Mouse (Mus musculus): ENCODE measurements around the gene Cbarp. TPM values are rescaled to one million over a fixed set of nuclear protein-coding genes. Genes with fewer than 3 reads are reported as not detected.
"Not testable (repeated sequence)": the region's sequence is repeated elsewhere in the genome, so short reads cannot be mapped to it uniquely, and the experiment has no call there.

The Cbarp gene
- total RNA-seq, 2 experiments from 2014 or later: 2.4 to 3.1 TPM

DNA sequence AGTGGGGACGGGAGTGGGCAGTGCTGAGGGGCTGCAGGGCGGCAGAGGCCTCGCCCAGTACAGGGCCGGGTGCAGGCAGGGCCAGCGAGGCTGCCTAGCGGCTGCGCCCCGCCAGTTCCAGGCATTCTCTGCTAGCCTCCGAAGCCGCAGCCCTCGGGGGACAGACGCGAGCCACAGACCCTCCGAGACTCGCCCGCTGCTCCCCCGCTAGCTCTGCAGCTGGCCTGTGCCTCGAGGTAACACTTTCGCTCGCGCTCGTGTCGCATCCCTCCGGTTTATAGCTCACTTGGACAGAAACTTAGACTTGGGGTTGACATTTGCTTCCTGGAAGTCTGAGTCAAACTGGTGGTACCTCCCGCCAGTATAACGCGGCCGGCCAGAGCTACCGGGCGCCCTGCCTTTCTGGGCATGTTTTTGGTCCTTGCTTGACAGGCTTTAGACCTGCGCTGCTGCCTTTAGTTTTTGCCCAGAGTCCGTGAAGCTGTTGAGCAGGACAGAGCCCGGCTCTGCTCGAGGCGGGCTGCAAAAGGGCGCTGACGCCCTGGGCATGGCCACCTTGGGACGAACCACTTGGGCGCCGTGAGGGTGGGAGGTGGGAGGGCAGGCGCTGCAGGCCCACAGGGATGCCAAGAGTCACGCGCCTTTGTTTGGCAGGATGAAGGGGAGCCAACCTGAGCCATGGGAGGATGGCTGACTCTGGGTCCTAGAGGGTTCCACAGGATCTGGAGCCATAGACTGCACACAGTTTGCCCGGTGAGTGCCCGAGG, 31.3 kb upstream of the Cbarp start:
- DNase-seq (ENCODE audit: low spot score): no peak

DNA sequence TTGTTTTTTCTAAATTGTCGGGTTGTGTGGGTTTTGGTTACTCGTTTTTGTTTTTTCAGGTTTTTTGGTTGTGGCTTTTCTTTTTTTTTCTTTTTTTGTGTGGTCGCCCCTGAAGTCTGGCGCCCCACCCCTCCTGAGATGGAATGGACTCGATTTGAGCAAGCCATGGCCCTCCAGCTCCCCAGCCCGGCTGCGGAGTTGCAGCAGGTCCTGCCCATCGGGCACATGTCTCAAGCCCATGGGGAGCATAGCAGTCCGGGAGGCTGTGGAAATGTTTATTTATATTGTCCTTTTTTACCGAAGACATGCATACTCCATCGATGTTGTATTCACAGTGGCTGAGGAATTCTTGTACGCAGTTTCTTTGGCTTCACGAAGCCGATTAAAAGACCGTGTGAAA, 30.6 kb upstream of the Cbarp start:
- intact Hi-C loops (cut with DNase I): loop anchor here (10.0 kb wide), 1 partner anchor 204 kb away; no protein-coding TSS in a partner anchor
- DNase-seq (ENCODE audit: low spot score): no peak

More for the DNA sequence above, 31.3 kb upstream of the Cbarp start:
- intact Hi-C loops (cut with DNase I): loop anchor here (10.0 kb wide), 1 partner anchor 203 kb away; no protein-coding TSS in a partner anchor

DNA sequence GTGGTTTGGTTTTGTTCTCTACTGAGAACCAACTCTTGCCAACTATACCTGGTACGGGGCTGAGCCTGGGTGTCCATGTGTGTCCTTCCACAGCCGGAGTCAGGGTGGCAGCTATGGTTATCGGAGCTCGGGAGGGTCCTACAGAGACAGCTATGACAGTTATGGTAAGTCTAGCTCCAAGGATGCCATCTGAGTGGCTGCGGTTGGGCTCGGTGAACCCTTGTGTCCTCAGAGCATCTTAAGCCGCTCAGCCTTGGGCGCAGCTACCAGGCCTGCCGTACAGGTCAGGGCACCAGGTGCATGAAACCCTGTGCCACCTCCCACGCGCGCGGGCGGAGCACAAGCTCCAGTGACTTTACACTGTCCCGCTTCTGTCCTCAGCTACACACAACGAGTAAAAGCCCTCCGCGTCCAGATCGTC, 30.0 kb upstream of the Cbarp start:
- intact Hi-C loops (cut with DNase I): loop anchor here (10.0 kb wide), 1 partner anchor 204 kb away; no protein-coding TSS in a partner anchor
- no peak for DNase-seq (ENCODE audit: low spot score)

DNA sequence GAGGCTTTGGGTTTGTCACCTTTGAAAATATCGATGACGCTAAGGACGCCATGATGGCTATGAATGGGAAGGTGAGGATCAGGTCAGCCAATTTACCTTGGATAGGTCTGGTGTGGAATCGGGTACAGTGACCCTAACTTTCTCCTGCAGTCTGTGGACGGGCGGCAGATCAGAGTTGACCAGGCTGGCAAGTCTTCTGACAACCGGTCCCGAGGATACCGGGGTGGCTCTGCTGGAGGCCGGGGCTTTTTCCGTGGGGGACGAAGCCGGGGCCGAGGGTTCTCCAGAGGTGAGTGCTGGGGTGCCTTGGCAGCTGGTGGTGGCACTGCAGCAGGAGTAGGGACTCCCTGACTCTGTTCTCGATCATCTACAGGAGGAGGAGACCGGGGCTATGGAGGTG, 29.4 kb upstream of the Cbarp start:
- no peak for DNase-seq (ENCODE audit: low spot score)
- intact Hi-C loops (cut with DNase I): loop anchor here (10.0 kb wide), 1 partner anchor 205 kb away; no protein-coding TSS in a partner anchor

DNA sequence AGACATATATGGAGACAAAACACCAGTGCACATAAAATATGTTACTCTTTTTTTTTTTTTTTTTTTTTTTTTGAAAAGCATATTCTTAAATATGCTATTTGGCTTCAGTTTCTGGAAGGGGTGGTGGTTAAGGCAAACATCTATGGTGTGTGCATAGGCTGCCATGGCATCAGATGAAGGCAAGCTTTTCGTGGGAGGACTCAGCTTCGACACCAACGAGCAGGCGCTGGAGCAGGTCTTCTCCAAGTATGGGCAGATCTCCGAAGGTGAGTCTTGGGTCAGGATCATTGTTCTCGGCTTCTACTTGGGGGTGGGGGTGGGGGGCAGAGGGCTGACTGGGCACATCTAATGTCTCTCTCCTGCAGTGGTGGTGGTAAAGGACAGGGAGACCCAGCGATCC, 29.0 kb upstream of the Cbarp start:
- intact Hi-C loops (cut with DNase I): loop anchor here (10.0 kb wide), 1 partner anchor 205 kb away; no protein-coding TSS in a partner anchor
- DNase-seq (ENCODE audit: low spot score): no peak

DNA sequence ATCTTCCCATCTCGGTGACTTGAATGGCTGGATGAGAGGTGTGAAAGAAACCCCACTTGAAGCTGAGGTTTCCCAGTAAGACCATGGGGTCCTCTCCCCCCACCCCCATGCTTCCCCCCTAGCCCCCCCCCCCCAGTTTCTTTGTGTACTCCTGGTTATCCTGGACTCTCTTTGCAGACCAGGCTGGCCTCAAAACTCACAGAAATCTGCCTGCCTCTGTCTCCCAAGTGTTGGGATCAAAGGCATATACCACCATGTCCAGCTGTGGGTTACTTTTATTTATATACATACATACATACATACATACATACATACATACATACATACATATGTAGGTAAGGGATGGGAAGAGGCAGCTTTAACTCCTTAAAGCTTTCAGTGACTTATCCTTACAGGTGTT, 28.4 kb upstream of the Cbarp start:
- intact Hi-C loops (cut with DNase I): no loop called here

DNA sequence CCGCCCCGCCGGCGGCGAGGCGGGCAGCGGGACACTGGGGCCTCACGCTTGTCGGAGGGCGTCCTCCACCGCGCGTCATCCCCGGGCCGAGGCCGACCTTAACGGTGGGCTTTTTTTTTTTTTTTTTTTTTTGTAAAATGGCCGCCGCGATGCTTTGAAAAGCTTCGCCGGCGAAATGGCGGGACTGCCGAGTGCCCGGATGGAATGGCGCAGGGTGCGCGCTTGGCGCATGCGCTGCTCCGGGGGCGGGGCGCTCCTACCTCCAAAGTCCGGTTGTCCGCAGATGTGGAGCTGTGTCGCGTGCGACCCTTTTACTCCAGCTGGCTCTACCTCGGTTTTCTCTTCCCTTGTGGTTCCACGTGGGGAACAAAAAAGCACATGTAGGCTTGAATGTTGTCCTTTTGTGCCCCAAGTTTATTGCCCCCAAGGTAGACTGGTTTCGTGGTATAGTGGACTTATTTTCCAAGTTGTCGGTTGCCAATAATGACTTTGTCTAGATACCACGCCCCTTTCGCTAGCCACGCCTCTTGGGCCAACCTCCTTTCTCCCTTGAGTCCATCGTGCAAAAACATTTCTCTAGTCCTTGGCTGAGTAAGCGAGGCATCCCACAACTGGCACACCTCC, 27.5 kb upstream of the Cbarp start:
- intact Hi-C loops (cut with DNase I): no loop called here
- DNase-seq (ENCODE audit: low spot score): peak; percentile 87

More for the DNA sequence above, 28.4 kb upstream of the Cbarp start:
- DNase-seq (ENCODE audit: low spot score): no peak

DNA sequence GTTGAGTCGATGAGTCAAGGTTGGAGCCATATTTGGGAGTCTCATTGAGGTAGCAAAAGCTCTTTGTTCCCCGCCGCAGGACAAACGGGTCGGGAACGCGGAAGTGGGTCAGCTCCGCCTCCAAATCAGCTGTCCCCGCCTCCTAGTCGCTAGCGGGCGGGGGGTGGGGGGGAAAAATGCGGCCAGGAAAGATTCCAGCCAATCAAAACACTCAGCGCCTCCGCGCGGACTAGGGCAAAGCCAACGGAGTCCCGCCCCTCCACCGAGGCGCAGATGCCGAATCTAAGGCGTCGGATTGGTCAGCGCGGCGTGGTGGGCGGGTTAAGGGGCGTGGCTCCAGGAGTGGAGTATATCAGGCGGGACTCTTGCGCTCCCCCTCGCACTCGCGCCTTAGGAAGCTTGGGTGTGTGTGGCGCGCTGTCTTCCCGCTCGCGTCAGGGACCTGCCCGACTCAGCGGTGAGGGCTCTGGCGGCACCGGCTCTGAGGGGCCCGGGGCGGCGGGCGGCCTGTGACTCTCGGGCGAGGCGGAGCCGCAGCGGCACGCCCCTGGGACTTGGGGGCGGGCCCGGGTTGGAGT, 26.9 kb upstream of the Cbarp start:
- intact Hi-C loops (cut with DNase I): no loop called here
- peak; percentile 97 for DNase-seq (ENCODE audit: low spot score)

DNA sequence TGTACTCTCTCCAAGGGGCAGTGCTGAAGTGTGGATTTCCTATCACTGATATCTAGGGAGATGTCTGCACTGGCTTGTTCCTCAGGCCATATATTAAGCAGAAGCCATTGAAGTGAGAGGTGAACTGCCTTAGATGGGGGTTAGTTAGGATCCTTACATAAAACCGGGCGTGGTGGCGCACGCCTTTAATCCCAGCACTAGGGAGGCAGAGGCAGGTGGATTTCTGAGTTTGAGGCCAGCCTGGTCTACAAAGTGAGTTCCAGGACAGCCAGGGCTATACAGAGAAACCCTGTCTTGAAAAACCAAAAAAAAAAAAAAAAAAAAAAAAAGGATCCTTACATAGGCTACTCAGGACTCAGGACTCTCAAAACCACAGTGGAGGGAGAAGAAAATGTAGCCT, 25.5 kb upstream of the Cbarp start:
- DNase-seq (ENCODE audit: low spot score); intact Hi-C loops (cut with DNase I): not testable (repeated sequence)

DNA sequence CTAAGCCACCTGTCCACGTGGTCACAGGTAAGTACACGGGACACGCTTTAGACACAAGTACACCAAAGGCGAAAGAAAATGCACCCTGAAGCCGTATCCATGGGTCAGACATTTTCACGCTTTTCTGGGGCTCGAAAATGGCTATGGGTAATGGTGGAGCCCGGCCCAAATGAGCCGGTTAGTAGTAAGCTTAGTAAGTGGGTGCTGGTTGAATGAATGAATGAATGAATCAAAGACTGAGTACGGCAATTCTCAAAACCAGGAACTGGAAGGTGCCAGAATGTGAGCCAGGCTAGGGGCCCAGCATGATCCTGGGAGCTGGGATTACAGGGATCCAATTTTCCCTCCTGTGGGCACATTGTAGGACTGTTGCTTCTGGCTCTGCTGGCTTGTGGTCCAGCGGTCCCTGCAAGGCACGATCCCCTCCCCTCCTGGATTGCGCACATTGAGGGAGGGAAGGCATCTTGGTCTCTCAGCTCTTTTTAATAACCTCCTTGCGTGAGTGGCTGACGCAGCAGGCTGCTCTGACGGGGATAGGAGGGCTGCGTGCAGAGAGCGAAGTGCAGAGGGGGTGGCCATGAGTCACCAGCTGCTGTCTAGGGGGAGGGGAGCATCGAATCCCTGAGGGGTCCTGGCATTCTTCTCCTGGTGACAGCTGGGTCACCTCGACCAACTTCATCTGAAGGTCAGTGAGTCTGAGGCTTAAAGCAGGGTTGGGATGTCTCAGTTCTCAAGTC, 24.9 kb upstream of the Cbarp start, which contains the start of gene Cirbp:
Cirbp (plus strand) TSS at position 594 of the 737 bp plus-strand sequence.
- intact Hi-C loops (cut with DNase I): loop anchor here (1.0 kb wide), 1 partner anchor 20 kb away; no protein-coding TSS in a partner anchor
- no peak for DNase-seq (ENCODE audit: low spot score)

DNA sequence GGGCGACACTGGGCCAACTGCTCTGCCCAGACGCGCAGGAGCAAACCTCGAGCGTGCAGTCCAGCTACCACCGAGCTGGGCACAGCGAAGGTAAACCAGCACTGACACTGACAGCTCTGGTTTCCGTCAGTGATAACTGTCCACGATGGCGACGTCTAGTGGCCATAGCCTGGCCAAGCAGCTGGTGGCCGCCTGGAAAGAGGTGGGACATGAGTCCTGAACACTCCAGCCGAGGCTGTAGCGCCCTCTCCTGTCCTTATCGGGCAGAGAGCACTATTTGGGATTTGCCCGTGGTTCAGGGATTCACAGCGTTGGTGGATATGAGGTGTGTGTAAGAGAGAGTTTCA, 24.3 kb upstream of the Cbarp start:
- intact Hi-C loops (cut with DNase I): loop anchor here (1.0 kb wide), 1 partner anchor 20 kb away; no protein-coding TSS in a partner anchor
- DNase-seq (ENCODE audit: low spot score): peak; percentile 92

DNA sequence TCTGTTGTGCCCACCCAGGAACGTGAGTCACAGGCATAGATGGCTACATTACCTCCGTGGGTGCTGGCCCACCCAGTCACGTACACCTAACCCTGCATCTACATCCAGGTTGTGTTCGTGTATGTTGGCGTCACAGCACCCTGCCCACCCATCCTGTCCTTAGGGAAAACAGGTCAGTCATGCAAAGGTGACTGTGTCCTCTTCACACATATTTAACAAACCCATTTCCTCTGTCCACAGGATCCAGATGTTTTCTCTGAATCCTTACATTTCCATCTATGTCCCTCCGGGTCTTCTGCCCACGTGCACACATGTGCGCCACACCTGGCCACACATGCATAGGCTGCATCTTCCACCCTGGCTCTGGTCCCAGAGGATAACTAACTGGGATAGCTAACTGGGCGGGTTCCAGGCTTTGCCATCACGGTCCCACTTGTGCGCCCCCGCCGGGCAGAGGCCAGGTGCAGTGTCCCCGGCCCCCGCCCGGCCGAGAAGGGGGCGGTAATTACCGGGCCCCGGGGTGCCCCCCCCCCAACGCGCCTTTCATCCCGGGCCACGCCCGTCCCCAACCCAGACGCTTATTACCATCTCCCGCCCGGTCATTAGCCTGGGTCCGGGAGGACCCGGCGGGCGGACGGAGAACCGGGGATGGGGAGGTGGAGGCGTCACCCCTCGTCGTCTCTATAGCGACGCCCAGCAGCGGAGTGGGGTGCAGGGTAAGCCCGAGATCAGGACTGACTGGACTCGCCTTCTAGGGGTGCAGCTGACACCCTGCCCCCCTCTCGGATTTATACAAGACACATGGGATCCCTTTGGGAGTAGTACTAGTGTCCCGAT, 23.7 kb upstream of the Cbarp start:
- no peak for DNase-seq (ENCODE audit: low spot score)
- intact Hi-C loops (cut with DNase I): no loop called here

DNA sequence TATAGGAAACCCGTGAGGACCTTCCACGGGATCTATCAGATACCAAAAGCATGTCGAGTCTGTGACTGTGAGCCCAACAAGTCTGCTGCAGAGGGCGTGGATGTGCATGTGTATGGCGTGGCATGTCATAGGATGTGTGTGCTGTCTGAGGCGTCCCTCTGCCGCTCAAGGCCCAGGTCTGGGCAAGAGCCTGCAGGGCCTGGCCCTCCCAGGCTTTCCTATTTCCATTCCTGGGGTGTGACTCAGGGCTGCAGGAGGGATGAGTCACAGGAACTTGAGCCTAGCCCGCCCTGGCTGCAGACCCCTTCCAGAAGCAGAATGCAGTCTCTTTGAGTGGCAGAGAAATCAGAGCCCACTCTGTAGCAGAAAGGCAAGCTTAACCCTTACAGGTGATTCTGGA, 23.1 kb upstream of the Cbarp start:
- DNase-seq (ENCODE audit: low spot score): peak; percentile 60
- intact Hi-C loops (cut with DNase I): no loop called here

DNA sequence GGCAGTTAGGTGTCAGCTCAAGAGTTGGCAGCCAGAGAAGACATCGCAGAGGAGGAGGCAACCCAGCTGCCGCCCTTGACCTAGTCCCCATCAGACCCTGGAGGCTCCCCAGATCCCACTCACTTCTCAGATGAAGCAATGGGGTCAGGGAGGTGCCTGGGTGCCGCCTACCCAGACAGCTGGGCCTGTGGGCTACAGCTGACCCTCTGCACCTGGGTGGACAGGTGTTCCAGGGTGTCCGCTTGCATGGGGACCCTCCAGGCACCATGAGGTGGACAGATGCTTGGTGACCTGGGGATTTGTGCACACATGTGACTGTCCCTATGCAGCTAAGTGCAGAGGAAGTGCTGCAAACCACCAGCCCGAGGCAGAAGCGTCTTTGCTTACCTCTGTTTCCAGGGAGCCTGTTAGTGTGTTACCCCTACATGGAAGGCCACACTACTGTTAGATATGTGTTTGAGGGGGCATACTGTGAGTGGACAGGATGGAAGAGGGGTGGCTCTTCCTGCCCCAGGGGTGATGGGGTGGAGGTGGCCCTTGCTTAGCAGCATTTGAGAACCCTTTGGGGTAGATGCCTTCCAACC, 22.2 kb upstream of the Cbarp start:
- no peak for DNase-seq (ENCODE audit: low spot score)
- intact Hi-C loops (cut with DNase I): no loop called here

DNA sequence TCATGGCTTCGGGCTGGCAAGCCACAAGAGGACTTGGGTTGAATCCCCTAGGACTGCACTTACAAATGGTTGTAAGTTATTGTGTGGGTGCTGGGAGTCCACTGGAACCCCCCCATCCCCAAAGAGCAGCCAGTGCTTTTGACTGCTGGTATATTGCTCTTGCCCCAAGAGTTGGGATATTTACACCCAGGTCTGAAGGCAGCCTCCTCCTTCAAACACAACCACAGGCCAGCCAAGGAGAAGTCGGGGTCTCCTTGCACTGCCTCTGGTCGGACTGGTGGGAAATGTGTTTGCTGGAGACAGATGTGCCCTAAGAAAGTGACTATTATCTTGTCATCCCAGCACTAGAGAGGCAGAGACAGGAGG, 21.6 kb upstream of the Cbarp start:
- intact Hi-C loops (cut with DNase I): no loop called here
- DNase-seq (ENCODE audit: low spot score): no peak

DNA sequence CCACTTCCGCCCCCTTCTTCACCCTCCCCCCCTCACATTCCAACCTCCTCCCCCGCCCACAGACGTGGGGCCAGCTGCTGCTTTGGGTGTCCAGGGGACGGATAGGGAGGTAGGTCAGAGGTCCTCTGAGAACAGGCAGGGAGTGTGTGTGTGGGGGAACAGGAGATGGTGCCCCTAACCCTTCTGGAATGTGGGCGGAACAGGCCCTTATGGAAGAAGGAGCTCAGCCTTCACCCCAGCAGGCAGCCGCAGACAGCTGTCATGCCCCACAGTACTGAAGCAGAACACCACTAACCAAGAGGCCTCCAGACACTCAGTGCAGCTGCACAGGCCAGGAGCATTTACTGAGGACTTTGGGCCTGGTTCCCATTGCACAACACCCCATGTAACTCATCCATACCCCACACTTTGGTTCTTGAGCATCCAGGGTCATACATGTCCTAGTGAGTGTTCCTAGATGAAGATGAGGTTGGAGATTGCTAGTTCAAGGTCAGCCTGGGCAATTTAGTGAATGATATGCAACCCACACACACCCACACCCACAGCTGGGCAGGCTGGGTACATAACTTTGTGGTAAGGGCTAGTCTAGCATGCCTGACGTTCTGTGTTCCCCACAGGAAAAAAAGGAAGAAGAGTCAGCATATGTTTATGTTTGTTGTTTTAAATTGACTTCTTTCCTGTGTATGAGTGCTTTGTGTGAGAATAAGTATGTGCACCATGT, 21.0 kb upstream of the Cbarp start:
- DNase-seq (ENCODE audit: low spot score): peak; percentile 36
- intact Hi-C loops (cut with DNase I): no loop called here

DNA sequence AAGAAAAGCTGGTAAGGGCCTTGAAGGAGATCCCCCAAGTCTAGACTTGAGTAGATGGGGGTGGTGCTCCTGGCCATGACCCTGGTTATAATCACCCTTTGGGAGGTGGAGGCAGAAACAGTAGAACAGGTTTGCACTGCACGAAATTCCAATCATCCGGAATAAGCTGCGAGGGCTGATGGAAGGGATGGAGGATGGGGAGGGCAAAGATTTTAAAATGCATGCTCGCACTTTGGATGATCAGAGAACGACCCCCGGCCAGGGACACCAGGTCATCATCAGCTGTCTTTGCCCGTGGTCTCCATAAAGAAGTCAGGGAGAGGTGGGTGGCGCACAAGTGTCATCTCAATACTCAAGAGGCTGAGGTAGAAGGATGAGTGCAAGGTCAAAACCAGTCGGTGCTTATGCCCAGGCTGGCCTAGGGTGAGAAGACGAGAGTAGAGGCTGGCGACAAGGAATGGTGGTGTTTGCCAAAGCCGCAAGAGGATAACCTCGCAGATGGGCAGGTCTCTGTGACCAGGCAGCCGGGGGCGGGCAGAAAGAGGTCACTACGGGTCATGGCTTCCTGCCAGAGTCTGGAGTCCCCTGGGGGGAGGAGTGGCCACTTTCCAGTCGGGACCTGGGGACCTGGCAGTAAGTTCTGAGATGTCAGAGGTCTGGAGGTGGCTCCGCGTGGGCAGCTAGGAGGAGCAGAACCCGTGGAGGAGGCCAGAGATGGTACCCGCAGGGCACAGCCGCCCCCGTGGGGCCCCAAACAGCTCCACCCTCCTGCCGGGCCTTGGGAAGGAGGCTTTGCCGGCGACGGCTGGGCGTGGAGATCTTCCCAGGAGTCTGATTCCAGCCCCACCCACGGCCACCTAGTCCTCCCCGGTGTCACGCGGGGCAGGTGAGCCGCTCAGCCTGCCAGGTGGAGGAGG, 20.1 kb upstream of the Cbarp start:
- intact Hi-C loops (cut with DNase I): no loop called here

More for the DNA sequence above, 20.1 kb upstream of the Cbarp start:
- peak; percentile 83 for DNase-seq (ENCODE audit: low spot score)

All from heart, postnatal 25 days (tissue).